Mouse (Mus musculus) forebrain, postnatal 0 days (tissue): ENCODE measurements at regions not wholly inside any gene's neighbourhood (a gene's known extent, or its start where the extent isn't known, plus 50 kb on each side); places are given as distances from the start of the nearest gene placed in this dataset.
A peak's percentile ranks its signal among the peaks of the same experiment; 100 is the strongest.

ENCODE experiments used
- ATAC-seq: fragments of 200-750 bp; cut with Nextera tagmentation; 2 replicates; pipeline ENCODE4 v1.8.0; 2017; ENCODE audit warnings: mild to moderate bottlenecking, moderate library complexity
- DNase-seq: peaks from one replicate; pipeline ENCODE4 v3.0.0-alpha.2; 2015
- H3K27ac ChIP-seq: fragments of 300-500 bp; sonication (generic); 2 replicates; pipeline ENCODE4 v1.5.1; 2014; ENCODE audit warnings: low read depth, mild to moderate bottlenecking, antibody characterized with exemption, low read length, moderate library complexity, mixed read lengths
- H3K27me3 ChIP-seq: fragments of 300-500 bp; sonication (generic); 2 replicates; pipeline ENCODE4 v1.6.1; 2014; ENCODE audit warnings: mild to moderate bottlenecking, low read length, mixed read lengths; ENCODE audit not compliant: insufficient read depth
- H3K36me3 ChIP-seq: fragments of 300-500 bp; sonication (generic); 2 replicates; pipeline ENCODE4 v1.6.1; 2014; ENCODE audit warnings: mild to moderate bottlenecking, moderate library complexity; ENCODE audit not compliant: insufficient read depth
- H3K4me1 ChIP-seq: fragments of 300-500 bp; sonication (generic); 2 replicates; pipeline ENCODE4 v1.6.1; 2014; ENCODE audit warnings: antibody characterized with exemption; ENCODE audit not compliant: insufficient read depth
- H3K4me2 ChIP-seq: fragments of 300-500 bp; sonication (generic); 2 replicates; pipeline ENCODE4 v1.6.1; 2014; ENCODE audit warnings: low read depth, mild to moderate bottlenecking, moderate library complexity
- H3K4me3 ChIP-seq: fragments of 300-500 bp; sonication (generic); 2 replicates; pipeline ENCODE4 v1.5.1; 2014; ENCODE audit warnings: low read depth, low read length, mixed read lengths
- H3K9ac ChIP-seq: fragments of 300-500 bp; sonication (generic); 2 replicates; pipeline ENCODE4 v1.6.1; 2014; ENCODE audit warnings: mild to moderate bottlenecking
- H3K9me3 ChIP-seq: fragments of 300-500 bp; sonication (generic); 2 replicates; pipeline ENCODE4 v1.6.1; 2016; ENCODE audit warnings: low read length
- CTCF ChIP-seq: sonication (generic); IDR thresholded peaks from 2 replicates; pipeline ENCODE4 v1.5.1; 2016; ENCODE audit warnings: antibody characterized with exemption, control low read depth, low read depth
- WGBS: fragments of 180-500 bp; shearing (Covaris S2); extraction: QIAGEN DNeasy Blood & Tissue Kit; methylation state at CpG from one replicate; pipeline ENCODE4 v1.1.7; 2014; 5-methylcytosine and 5-hydroxymethylcytosine counted together

DNA sequence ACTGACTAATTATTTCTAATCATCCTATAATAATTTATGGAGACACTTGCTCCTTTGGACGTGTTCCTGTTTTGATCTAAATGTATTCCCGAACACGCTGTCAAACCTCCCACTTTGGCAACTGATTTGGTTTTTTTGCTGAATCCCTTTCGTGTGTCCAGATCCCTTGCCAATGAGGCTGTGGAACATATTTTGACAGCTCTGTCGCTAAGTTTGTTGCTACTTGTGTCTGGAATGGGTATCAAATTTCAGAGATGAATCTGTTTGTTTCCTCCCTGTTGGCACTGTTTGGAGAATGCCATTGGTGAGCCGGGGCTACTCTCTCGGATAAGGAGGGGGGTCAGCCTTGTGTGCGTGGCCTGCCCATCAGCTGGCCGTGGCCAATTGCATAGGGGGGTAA, 277.2 kb upstream of the Tshz3 start:
- Histone ChIP-seq H3K27ac (no peak overlapping the region), H3K36me3 (no peaks in the 10 kb centered on the region), H3K4me3 (no peak overlapping the region), H3K9me3 (no peaks in the 10 kb centered on the region; the same call in 1 of the 2 replicates), H3K4me2 (no peak overlapping the region), H3K27me3 (no peaks in the 10 kb centered on the region), H3K9ac (no peak overlapping the region), H3K4me1 (no peaks in the 10 kb centered on the region)
- peak; percentile 79 for DNase-seq
- ATAC-seq = peak; percentile 66
- no peak for TF ChIP-seq CTCF
- WGBS = 33% methylated on average over 9 of the region's 9 CpGs

DNA sequence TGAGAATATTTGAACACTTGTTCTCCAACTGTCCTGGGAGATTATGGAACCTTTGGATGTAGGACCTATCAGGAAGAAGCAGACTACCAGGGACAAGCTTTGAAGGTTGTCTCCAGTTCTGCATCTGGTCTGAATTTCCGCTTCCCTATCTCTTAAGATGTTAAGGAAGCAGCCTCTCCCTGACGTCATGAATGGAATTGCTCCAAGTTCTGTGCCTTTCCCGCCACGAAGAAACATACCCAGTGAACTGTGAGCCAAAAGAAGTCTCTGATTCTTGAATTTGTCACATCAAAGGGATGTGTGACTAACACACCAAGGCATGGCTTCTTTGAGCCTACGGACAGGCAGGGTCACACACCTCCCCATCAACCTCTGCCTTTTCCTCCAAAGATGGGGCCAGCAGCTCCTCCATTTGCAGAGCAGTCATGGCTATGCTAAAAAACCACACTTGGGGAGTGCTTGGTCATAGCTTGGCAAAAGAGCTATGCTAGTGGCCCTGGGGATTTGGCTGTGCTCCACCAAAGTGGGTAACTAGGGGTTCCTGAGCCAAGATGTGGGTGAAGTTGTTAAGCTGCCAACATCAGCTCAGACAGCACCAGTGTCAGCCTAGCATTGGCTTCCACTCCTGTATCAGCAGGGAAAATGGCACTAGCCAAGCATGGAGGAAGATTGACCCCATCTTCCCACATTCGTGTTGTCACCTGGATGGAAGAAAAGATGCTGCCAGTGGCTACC, 248.6 kb upstream of the Tshz3 start:
- Histone ChIP-seq H3K27me3 (no peaks in the 10 kb centered on the region), H3K4me2 (no peak overlapping the region), H3K27ac (no peak overlapping the region), H3K9me3 (no peaks in the 10 kb centered on the region), H3K9ac (no peak overlapping the region), H3K4me3 (no peak overlapping the region), H3K36me3 (no peaks in the 10 kb centered on the region), H3K4me1 (no peaks in the 10 kb centered on the region)
- DNase-seq = peak; percentile 50
- WGBS = 53% methylated on average over 6 of the region's 6 CpGs
- no peak for TF ChIP-seq CTCF
- no peak; the same call in 1 of the 2 replicates for ATAC-seq

DNA sequence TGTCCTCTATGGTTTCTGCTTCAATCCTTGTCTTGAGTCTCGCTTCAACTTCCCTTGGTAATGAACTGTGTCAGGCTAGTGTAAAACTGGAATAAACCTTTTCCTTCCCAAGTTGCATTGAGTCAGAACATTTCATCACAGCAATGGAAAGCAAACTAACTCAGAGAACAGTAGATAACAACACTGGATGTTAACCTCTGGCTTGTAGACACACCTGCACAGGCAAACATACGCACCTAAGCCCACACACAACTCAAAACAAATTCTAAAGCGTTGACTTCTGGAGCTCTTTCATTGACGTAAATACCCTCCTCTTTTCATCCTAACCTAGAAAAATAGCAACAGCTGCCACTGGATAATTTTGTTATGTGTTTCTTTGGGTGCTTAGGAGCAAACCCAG, 244.1 kb upstream of the Tshz3 start:
- Histone ChIP-seq H3K36me3 (no peaks in the 10 kb centered on the region), H3K9me3 (no peaks in the 10 kb centered on the region), H3K9ac (no peak overlapping the region), H3K4me3 (no peak overlapping the region), H3K4me1 (no peaks in the 10 kb centered on the region), H3K27me3 (no peaks in the 10 kb centered on the region), H3K4me2 (no peak overlapping the region), H3K27ac (no peak overlapping the region)
- 91% methylated on average over 4 of the region's 4 CpGs for WGBS
- ATAC-seq = no peak
- DNase-seq = no peak
- TF ChIP-seq CTCF = no peak

DNA sequence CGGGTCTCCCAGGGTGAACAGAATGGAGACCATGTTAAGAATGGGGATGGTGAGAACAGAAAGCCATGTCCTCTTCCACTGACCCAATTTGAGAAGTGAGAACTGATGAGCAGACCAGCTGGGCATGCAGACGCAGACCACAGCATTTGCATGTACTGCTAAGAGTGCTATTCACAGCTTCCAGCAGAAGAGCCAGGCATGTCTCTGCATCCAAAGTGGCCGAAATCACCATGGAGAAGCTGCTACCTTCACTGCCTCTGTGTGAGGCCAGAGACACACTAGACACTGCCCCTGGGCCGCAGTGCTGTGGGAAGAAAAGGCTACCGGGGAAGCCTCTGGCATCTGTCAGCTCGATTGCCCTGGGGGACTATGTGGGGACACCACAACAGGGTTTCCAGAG, 241.8 kb upstream of the Tshz3 start:
- H3K27ac ChIP-seq = no peak overlapping the region
- no peaks in the 10 kb centered on the region for H3K9me3 ChIP-seq
- H3K9ac ChIP-seq = no peak overlapping the region
- H3K4me3 ChIP-seq = no peak overlapping the region
- H3K27me3 ChIP-seq = no peaks in the 10 kb centered on the region
- WGBS = 82% methylated on average over 6 of the region's 6 CpGs
- no peaks in the 10 kb centered on the region for H3K36me3 ChIP-seq
- DNase-seq (no peak), ATAC-seq (peak; percentile 55)
- no peak for TF ChIP-seq CTCF
- H3K4me2 ChIP-seq = no peak overlapping the region
- no peaks in the 10 kb centered on the region for H3K4me1 ChIP-seq

DNA sequence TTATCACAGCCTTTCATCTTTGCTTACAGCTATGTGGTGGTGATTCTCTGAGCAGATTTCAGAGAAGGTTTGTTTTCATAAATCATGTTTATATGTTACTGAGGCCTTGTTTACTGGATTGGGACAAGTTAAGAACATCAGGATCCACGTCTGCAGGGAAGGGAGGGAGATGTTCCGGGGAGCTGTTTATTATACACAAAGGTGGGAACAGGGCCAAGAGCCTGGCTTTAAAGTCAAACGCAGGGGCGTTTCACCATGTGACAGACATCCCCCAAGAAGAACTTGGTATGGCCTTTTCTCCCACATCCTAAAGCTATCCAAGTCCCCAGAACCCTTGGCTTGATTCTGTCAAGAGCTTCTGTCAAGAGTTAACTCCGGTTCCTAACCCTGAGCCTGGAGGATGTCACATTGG, 235.5 kb upstream of the Tshz3 start:
- H3K9me3 ChIP-seq = no peaks in the 10 kb centered on the region
- H3K4me2 ChIP-seq = no peak overlapping the region
- ATAC-seq = no peak
- DNase-seq = no peak
- H3K4me3 ChIP-seq = no peak overlapping the region
- TF ChIP-seq CTCF = no peak
- no peak overlapping the region for H3K27ac ChIP-seq
- H3K4me1 ChIP-seq = no peaks in the 10 kb centered on the region
- H3K9ac ChIP-seq = no peak overlapping the region
- no peaks in the 10 kb centered on the region for H3K27me3 ChIP-seq
- 80% methylated on average over 5 of the region's 5 CpGs for WGBS
- H3K36me3 ChIP-seq = no peaks in the 10 kb centered on the region

DNA sequence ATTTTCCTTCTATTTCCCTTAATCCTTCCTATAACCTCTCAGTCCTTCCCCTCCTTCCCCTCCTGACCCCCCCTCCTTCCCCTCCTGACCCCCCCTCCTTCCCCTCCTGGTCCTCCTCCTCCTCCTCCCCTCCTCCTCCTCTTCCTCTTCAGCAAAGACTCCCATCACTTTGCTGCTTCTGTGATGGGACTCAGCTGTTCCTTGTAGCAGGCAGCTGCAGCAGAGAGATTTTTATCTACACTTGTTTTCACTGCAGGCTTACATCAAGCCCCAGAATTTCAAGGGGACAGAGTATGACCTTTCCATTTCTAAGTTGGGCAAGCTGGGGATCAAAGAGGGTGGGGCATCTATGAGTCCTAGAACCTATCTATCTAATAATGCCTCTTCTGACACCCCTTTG, 228.5 kb upstream of the Tshz3 start:
- Histone ChIP-seq H3K4me1 (no peaks in the 10 kb centered on the region), H3K36me3 (no peaks in the 10 kb centered on the region), H3K4me3 (no peak overlapping the region), H3K27me3 (no peaks in the 10 kb centered on the region), H3K4me2 (no peak overlapping the region), H3K27ac (no peak overlapping the region), H3K9ac (no peak overlapping the region), H3K9me3 (no peaks in the 10 kb centered on the region)
- ATAC-seq = no peak
- no peak for TF ChIP-seq CTCF
- DNase-seq = no peak

DNA sequence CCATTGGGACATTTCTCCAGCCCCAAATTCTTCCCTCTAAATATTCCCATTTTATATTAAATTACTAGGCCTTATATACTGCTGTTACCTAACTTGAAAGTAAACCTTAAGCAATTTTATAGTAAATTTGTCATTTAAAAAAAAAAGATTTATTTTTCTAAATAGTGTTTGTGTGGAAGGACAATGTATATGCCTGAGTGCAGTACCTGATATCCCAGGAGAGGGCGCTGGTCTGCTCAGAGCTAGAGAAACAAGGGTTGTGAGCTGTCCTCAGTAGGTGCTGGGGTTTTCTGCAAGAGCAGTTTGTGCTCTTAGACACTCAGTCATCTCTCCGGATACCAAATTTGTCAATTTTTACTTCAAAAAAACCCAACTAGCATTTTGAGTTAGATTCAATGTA, 224.4 kb upstream of the Tshz3 start:
- 0 out of 2 replicates have a peak, but pooled peaks have one; percentile 8 for TF ChIP-seq CTCF

More for the DNA sequence above, 224.4 kb upstream of the Tshz3 start:
- no peak for DNase-seq
- no peaks in the 10 kb centered on the region for H3K36me3 ChIP-seq
- H3K27me3 ChIP-seq = no peaks in the 10 kb centered on the region
- H3K27ac ChIP-seq = no peak overlapping the region
- H3K9me3 ChIP-seq = no peaks in the 10 kb centered on the region
- H3K4me2 ChIP-seq = no peak overlapping the region
- H3K9ac ChIP-seq = no peak overlapping the region
- WGBS = 82% methylated on average over 2 of the region's 2 CpGs
- no peak for ATAC-seq
- H3K4me1 ChIP-seq = peaks cover 5% of the 10 kb centered on the region; the same call in 1 of the 2 replicates
- H3K4me3 ChIP-seq = no peak overlapping the region
